Mouse (Mus musculus) neutrophil, adult 5-6 weeks (primary cell): ENCODE results near the gene Egfr. TPM values are rescaled to one million over a fixed set of nuclear protein-coding genes. Genes with fewer than 3 reads are reported as not detected.

Experiments
- ATAC-seq: fragments of 151-379, 151-347 bp; 2 replicates; pipeline ENCODE4 v1.8.0; 2017; ENCODE audit warnings: mild to moderate bottlenecking, moderate TSS enrichment; ENCODE audit not compliant: insufficient number of reproducible peaks, poor library complexity, low FRiP score, severe bottlenecking; ENCODE audit errors: extremely low read depth
- total RNA-seq: library from RNA; stranded (forward); fragments of 200-1000 nt; gene quantifications from 2 replicates; pipeline ENCODE4 v1.2.3, GENCODE M21; 2017

The Egfr gene
- total RNA-seq, 1 experiment from 2014 or later = under 0.01 TPM

- ATAC-seq = no peak
These were observed 183.7 kb downstream of the Egfr start for GRCm38 (mm10) chr11:16935577-16936236.

DNA sequence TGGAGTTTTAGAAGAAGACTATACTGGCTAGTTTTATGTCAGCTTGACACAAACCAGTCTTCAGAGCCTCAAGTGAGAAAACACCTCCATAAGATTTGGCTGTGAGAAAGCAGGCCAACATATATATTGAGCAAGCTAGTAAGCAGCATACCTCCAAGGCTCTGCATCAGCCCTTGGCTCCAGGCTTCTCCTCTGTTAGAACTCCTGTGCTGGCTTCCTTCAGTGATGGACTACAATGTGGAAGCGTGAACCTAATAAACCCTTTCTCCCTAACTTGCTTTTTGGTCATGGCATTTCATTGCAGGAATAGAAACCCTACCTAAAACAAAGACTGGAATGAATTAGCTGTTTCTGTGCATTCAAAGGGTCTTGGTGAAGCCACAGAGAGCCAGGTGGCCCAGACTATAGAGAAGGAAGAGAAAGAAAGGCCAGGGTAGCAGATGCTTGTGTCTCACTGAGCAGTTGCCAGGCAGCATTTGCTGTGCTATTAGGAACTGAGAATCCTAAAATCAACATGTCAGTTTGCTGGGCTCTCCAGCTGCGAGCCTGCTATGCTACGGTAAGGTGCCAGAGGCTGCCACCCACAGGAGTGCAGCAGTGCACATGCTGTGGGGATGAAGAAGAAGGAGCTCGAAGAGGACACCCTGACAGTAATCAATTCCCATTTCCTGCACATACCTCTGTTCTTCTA is 189.2 kb downstream of the Egfr start:
- peak; percentile 44; the same call in 1 of the 2 replicates for ATAC-seq

GRCm38 (mm10) chr11:16941973-16942452 is 190.0 kb downstream of the Egfr start:
- ATAC-seq = no peak

GRCm38 (mm10) chr11:16943016-16943415 is 191.0 kb downstream of the Egfr start:
- ATAC-seq = no peak

DNA sequence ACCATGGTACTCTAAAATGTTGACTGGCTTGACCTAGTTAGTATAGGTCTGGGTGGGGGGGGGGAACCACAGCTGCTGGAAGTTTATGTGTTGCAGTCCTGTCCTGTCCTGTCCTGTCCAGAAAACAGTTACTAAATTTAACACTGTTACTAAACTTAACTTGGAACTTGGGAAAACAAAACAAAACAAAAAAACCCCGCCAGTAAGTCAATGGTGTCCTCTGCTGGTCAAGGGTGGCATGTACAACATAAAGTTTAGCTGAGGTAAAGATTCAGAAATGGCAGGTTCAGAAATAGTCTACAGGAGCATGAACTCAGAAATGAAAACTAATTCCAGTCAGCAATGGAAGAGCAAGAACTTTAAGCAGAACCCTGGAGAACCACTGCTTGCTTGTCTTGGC is 196.8 kb downstream of the Egfr start:
- no peak for ATAC-seq

GRCm38 (mm10) chr11:16950226-16950975 is 198.4 kb downstream of the Egfr start:
- ATAC-seq = no peak

- peak; percentile 99 for ATAC-seq
These were observed 199.2 kb downstream of the Egfr start, which contains the start of gene Fbxo48 for GRCm38 (mm10) chr11:16950976-16951760. Gene Fbxo48 (plus strand): TSS chr11:16951375.

DNA sequence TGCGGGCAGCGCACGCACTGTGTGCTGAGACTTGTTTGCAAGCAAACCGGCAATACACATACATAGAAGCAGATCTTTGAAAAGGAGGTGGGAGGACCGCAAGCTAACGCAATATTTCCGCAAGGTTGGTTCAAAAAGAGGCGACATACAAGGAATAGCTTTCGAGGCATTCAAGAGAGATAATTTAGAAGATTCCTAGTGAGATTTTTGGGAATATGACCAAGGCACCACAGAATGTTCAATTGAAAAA is 199.7 kb downstream of the Egfr start:
- ATAC-seq = no peak

DNA sequence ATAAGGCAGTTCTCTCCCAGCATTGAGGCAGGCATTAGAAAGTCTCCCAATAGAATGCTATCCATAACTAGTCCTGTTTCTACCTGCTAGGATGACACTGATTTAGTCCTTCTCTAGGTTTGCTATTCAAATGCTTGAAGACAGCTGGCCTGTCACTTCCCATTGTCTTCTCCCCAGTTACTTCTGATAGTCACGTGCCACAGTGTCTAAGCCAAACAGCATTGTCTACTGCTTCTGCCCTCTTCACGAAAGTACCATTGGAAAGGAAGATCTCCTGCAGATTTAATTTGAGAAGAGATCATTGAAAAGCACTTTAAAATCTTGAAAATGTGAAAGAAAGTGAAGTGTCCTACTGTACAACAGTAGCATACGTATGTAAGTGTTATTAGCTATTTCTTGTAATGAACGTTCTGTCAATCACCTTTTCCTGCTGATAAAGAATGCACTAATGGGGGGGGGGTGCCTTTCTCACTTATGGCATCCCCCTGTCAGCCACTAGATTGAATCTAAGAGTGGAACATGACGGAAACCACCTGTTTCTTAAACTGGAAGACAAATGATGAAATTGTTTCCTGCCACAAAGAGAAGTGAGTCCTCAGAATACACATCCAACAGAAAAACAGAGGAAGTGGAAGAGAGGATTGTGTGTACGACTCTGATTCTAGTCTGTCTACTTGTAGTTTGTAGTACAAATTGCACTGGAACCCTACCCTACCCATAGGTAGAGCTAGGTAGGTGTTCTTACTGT is 204.3 kb downstream of the Egfr start:
- ATAC-seq = peak; percentile 87

DNA sequence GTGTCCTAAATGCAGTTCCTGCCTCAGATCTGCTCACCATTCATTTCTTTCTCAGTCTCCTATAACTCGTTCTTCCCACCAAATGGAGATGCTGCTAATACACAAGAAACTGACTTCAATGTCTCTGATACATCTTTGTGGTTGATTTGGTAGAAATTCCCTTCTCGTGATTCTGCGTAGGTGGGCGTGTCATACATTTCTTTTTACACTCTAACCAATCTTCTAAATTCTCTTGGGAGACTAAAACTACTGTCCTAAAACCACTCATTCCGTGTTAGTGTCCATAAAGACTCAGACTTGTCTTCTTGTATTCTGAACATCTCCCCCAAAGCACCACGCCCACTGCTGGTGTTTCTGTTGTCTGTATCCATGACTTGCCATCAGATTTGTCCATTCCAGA is 205.0 kb downstream of the Egfr start:
- no peak for ATAC-seq

- ATAC-seq = no peak
These were observed 206.5 kb downstream of the Egfr start for GRCm38 (mm10) chr11:16958520-16958919.

Other genes with a start within 250 kb of the Egfr start
- gene Sec61g, start 243.7 kb upstream of the Egfr start, total RNA-seq = 5.8 and 13.2 TPM in 2 replicates
- gene Fbxo48, start 199.2 kb downstream of the Egfr start, total RNA-seq = 3.0 and 3.8 TPM in 2 replicates